In genomic region chr6:36596574-36596973, GRCm38 (mm10) we compare ENCODE assay signal across 18 mouse cellular contexts.
DNase-seq lines count a peak whose midpoint lies in the region; ATAC-seq and TF ChIP-seq lines count a peak whose summit lies in the region.
"Had no signal": no experiment of that assay in that cellular context is flagged by ENCODE, and none has a peak within 500 bp of the region (broad histone marks: within the 10 kb centered on the region; RNA-seq: fewer than 3 reads in every experiment).

No protein-coding gene starts in this region.

- 62% methylated on average over 3 of the region's 3 CpGs for WGBS in hindbrain, embryonic 14.5 days
- 88% methylated on average over 3 of the region's 3 CpGs for WGBS in hindbrain, embryonic 11.5 days
- 66% methylated on average over 3 of the region's 3 CpGs for WGBS in midbrain, postnatal 0 days
- 66% methylated on average over 3 of the region's 3 CpGs for WGBS in midbrain, embryonic 15.5 days
- 54% methylated on average over 3 of the region's 3 CpGs for WGBS in stomach, postnatal 0 days

- H3K27me3 ChIP-seq in hindbrain, embryonic 14.5 days (ENCODE audit: control insufficient read depth, insufficient read depth, low read length): no peaks in the 10 kb centered on the region
- H3K27me3 ChIP-seq in hindbrain, embryonic 11.5 days (ENCODE audit: control insufficient read depth, insufficient read depth, low read length): no peaks in the 10 kb centered on the region
- no peaks in the 10 kb centered on the region for H3K27me3 ChIP-seq in midbrain, postnatal 0 days (ENCODE audit: insufficient read depth, low read length)
- H3K27me3 ChIP-seq in midbrain, embryonic 15.5 days (replicated peaks): no peaks in the 10 kb centered on the region
- no peaks in the 10 kb centered on the region for H3K27me3 ChIP-seq in stomach, postnatal 0 days (ENCODE audit: control insufficient read depth, insufficient read depth, low read length)
- H3K27me3 ChIP-seq: forebrain, embryonic 13.5 days; hindbrain, embryonic 13.5 days; midbrain, embryonic 13.5 days had no signal

- no peak overlapping the region for H3K4me2 ChIP-seq in hindbrain, embryonic 14.5 days (replicated peaks)
- no peak overlapping the region for H3K4me2 ChIP-seq in hindbrain, embryonic 11.5 days (replicated peaks; ENCODE audit: low read depth, low read length)
- H3K4me2 ChIP-seq in midbrain, postnatal 0 days (ENCODE audit: low read depth, low read length, poor library complexity, severe bottlenecking): no peak overlapping the region
- H3K4me2 ChIP-seq in midbrain, embryonic 15.5 days: no peak overlapping the region
- H3K4me2 ChIP-seq in stomach, postnatal 0 days (replicated peaks; ENCODE audit: low read depth): no peak overlapping the region
- H3K4me2 ChIP-seq: forebrain, embryonic 13.5 days; hindbrain, embryonic 13.5 days; midbrain, embryonic 13.5 days had no signal

- DNase-seq in cerebellum, postnatal 14 days: peak; percentile 83
- peak; percentile 30 for DNase-seq in hindbrain, embryonic 14.5 days (ENCODE audit: low spot score)
- no peak for DNase-seq in hindbrain, embryonic 11.5 days (ENCODE audit: low spot score)
- DNase-seq in midbrain, postnatal 0 days (ENCODE audit: low spot score): peak; percentile 64
- peak; percentile 37 to 41 for DNase-seq in heart, postnatal 14 days
- DNase-seq in stomach, postnatal 0 days (ENCODE audit: low spot score): no peak
- DNase-seq: cerebellum, adult 18-20 months; gastrocnemius, adult 2 months; kidney, adult 18-20 months; lung, postnatal 4 days; thymus, adult 18-20 months had no signal

- TF ChIP-seq EP300 in stomach, postnatal 0 days (optimal IDR thresholded peaks at IDR 0.05): no peak

- TF ChIP-seq CTCF in midbrain, postnatal 0 days (IDR thresholded peaks at IDR 0.05): no peak
- no peak for TF ChIP-seq CTCF in stomach, postnatal 0 days (IDR thresholded peaks at IDR 0.05; ENCODE audit: low read depth)

- intact Hi-C loops in heart, postnatal 14 days (cut with DNase I): no loop called here

- ATAC-seq in cerebellum, adult (ENCODE audit: insufficient number of reproducible peaks, low FRiP score, low TSS enrichment): no peak
- no peak; the same call in 1 of the 2 replicates for ATAC-seq in hindbrain, embryonic 14.5 days (ENCODE audit: low FRiP score)
- no peak for ATAC-seq in hindbrain, embryonic 11.5 days (ENCODE audit: low FRiP score)
- ATAC-seq in midbrain, postnatal 0 days (ENCODE audit: low FRiP score): no peak
- no peak for ATAC-seq in midbrain, embryonic 15.5 days (replicated peaks)
- no peak for ATAC-seq in stomach, postnatal 0 days (ENCODE audit: low FRiP score, low TSS enrichment)
- ATAC-seq: activated CD4-positive, CD25-positive, alpha-beta regulatory T cell, adult 4 months; forebrain, embryonic 13.5 days; midbrain, embryonic 13.5 days had no signal

- no peak overlapping the region for H3K27ac ChIP-seq in hindbrain, embryonic 14.5 days
- H3K27ac ChIP-seq in hindbrain, embryonic 11.5 days (ENCODE audit: low read depth, low read length): no peak overlapping the region
- no peak overlapping the region for H3K27ac ChIP-seq in midbrain, postnatal 0 days (ENCODE audit: low read depth, low read length)
- H3K27ac ChIP-seq in midbrain, embryonic 15.5 days: no peak overlapping the region
- H3K27ac ChIP-seq in stomach, postnatal 0 days (replicated peaks): no peak overlapping the region
- H3K27ac ChIP-seq: forebrain, embryonic 13.5 days; gastrocnemius, adult 2 months; hindbrain, embryonic 13.5 days; liver, embryonic 14.5 days; midbrain, embryonic 13.5 days had no signal

- no peaks in the 10 kb centered on the region for H3K36me3 ChIP-seq in hindbrain, embryonic 14.5 days (replicated peaks; ENCODE audit: control insufficient read depth, insufficient read depth)
- no peaks in the 10 kb centered on the region for H3K36me3 ChIP-seq in hindbrain, embryonic 11.5 days (ENCODE audit: control insufficient read depth, insufficient read depth, low read length)
- no peaks in the 10 kb centered on the region for H3K36me3 ChIP-seq in midbrain, postnatal 0 days (ENCODE audit: insufficient read depth, low read length)
- no peaks in the 10 kb centered on the region for H3K36me3 ChIP-seq in midbrain, embryonic 15.5 days (replicated peaks)
- H3K36me3 ChIP-seq in stomach, postnatal 0 days (ENCODE audit: control insufficient read depth, insufficient read depth, low read length): no peaks in the 10 kb centered on the region
- H3K36me3 ChIP-seq: hindbrain, embryonic 13.5 days; midbrain, embryonic 13.5 days had no signal

- no peaks in the 10 kb centered on the region for H3K4me1 ChIP-seq in hindbrain, embryonic 14.5 days (replicated peaks; ENCODE audit: control insufficient read depth, insufficient read depth, low read length)
- H3K4me1 ChIP-seq in hindbrain, embryonic 11.5 days (replicated peaks; ENCODE audit: control insufficient read depth, insufficient read depth, low read length): no peaks in the 10 kb centered on the region
- H3K4me1 ChIP-seq in midbrain, postnatal 0 days (ENCODE audit: insufficient read depth, low read length): no peaks in the 10 kb centered on the region
- no peaks in the 10 kb centered on the region for H3K4me1 ChIP-seq in midbrain, embryonic 15.5 days
- no peaks in the 10 kb centered on the region for H3K4me1 ChIP-seq in stomach, postnatal 0 days (replicated peaks; ENCODE audit: control insufficient read depth, insufficient read depth)
- H3K4me1 ChIP-seq: forebrain, embryonic 13.5 days; hindbrain, embryonic 13.5 days; midbrain, embryonic 13.5 days had no signal

- H3K4me3 ChIP-seq in hindbrain, embryonic 14.5 days (replicated peaks; ENCODE audit: low read length): no peak overlapping the region
- H3K4me3 ChIP-seq in hindbrain, embryonic 11.5 days (ENCODE audit: low read depth, low read length): no peak overlapping the region
- no peak overlapping the region for H3K4me3 ChIP-seq in midbrain, postnatal 0 days (ENCODE audit: low read depth, low read length)
- H3K4me3 ChIP-seq in midbrain, embryonic 15.5 days: no peak overlapping the region
- H3K4me3 ChIP-seq in stomach, postnatal 0 days (ENCODE audit: low read depth, low read length): no peak overlapping the region
- H3K4me3 ChIP-seq: forebrain, embryonic 13.5 days; gastrocnemius, adult 2 months; hindbrain, embryonic 13.5 days; midbrain, embryonic 13.5 days had no signal

- H3K9me3 ChIP-seq in hindbrain, embryonic 14.5 days (ENCODE audit: control insufficient read depth, low read length): no peaks in the 10 kb centered on the region
- H3K9me3 ChIP-seq in hindbrain, embryonic 11.5 days (ENCODE audit: control insufficient read depth, low read length): no peaks in the 10 kb centered on the region
- no peaks in the 10 kb centered on the region for H3K9me3 ChIP-seq in midbrain, postnatal 0 days (ENCODE audit: low read length)
- no peaks in the 10 kb centered on the region for H3K9me3 ChIP-seq in midbrain, embryonic 15.5 days
- H3K9me3 ChIP-seq in stomach, postnatal 0 days (ENCODE audit: control insufficient read depth, low read length): no peaks in the 10 kb centered on the region
- H3K9me3 ChIP-seq: forebrain, embryonic 13.5 days; hindbrain, embryonic 13.5 days; midbrain, embryonic 13.5 days had no signal

- no peak overlapping the region for H3K9ac ChIP-seq in hindbrain, embryonic 14.5 days
- no peak overlapping the region for H3K9ac ChIP-seq in hindbrain, embryonic 11.5 days (ENCODE audit: low read depth, low read length)
- no peak overlapping the region for H3K9ac ChIP-seq in midbrain, postnatal 0 days (replicated peaks; ENCODE audit: low read length, poor library complexity, severe bottlenecking)
- H3K9ac ChIP-seq in midbrain, embryonic 15.5 days: no peak overlapping the region
- no peak overlapping the region for H3K9ac ChIP-seq in stomach, postnatal 0 days (ENCODE audit: low read length)
- H3K9ac ChIP-seq: forebrain, embryonic 13.5 days; hindbrain, embryonic 13.5 days; liver, embryonic 14.5 days; midbrain, embryonic 13.5 days had no signal

Comparison
In these comparisons a context has a peak if more than half of its experiments do, and no peak if none do; other contexts are left out.
1. DNase-seq: peak in cerebellum, postnatal 14 days (2 of 2), hindbrain, embryonic 14.5 days (single experiment), midbrain, postnatal 0 days (single experiment) and heart, postnatal 14 days (2 of 2); none in hindbrain, embryonic 11.5 days (single experiment) and stomach, postnatal 0 days (single experiment).